Mouse (Mus musculus) MEL (cell line): Measurements from ENCODE around the gene Usp42. TPM values are rescaled to one million over a fixed set of nuclear protein-coding genes. Genes with fewer than 3 reads are reported as not detected.
A peak's percentile ranks its signal among the peaks of the same experiment; 100 is the strongest.

Experiments used
- DNase-seq: peaks from one replicate; pipeline ENCODE4 v3.0.0; 2011; ENCODE audit warnings: low read depth, low spot score
- H3K27ac ChIP-seq: 2 replicates; pipeline ENCODE4 v1.5.1; 2012; ENCODE audit warnings: low read depth, mild to moderate bottlenecking, control low read depth, low read length, moderate library complexity; ENCODE audit not compliant: control insufficient read depth
- H3K27me3 ChIP-seq, 2 experiments: fragments of 150-350 bp in 1 of 2; sonication (generic) in 1 of 2; 2 replicates each; pipeline ENCODE4 v1.6.1; 2012; ENCODE audit warnings: low read length in 2 of 2, mild to moderate bottlenecking in 2 of 2, improper control_type of control experiment in 1 of 2, moderate library complexity in 1 of 2; ENCODE audit not compliant: insufficient read depth in 2 of 2, control insufficient read depth in 1 of 2
- H3K36me3 ChIP-seq, 2 experiments: 2 replicates each; pipeline ENCODE4 v1.6.1; 2012 to 2014; ENCODE audit warnings: low read length in 2 of 2, improper control_type of control experiment in 1 of 2, inconsistent platforms in 1 of 2, mild to moderate bottlenecking in 1 of 2; ENCODE audit not compliant: insufficient read depth in 2 of 2, control insufficient read depth in 1 of 2
- H3K4me1 ChIP-seq, 2 experiments: fragments of 150-350 bp in 1 of 2; sonication (generic) in 1 of 2; 2 replicates each; pipeline ENCODE4 v1.6.1; 2012; ENCODE audit warnings: low read length in 2 of 2, improper control_type of control experiment in 1 of 2, mild to moderate bottlenecking in 1 of 2; ENCODE audit not compliant: insufficient read depth in 2 of 2, control insufficient read depth in 1 of 2
- H3K4me3 ChIP-seq, 2 experiments: fragments of 150-350 bp in 1 of 2; sonication (generic) in 1 of 2; 2 replicates each; pipeline ENCODE4 v1.5.1; 2012; ENCODE audit warnings: low read depth in 2 of 2, low read length in 2 of 2, mild to moderate bottlenecking in 2 of 2, moderate library complexity in 2 of 2, control low read depth in 1 of 2, improper control_type of control experiment in 1 of 2; ENCODE audit not compliant: control insufficient read depth in 1 of 2, insufficient read depth in 1 of 2
- H3K79me2 ChIP-seq: 2 replicates; pipeline ENCODE4 v1.6.1; 2012; ENCODE audit warnings: mild to moderate bottlenecking, low read length, moderate library complexity; ENCODE audit not compliant: control insufficient read depth, poor library complexity, insufficient read depth
- H3K9ac ChIP-seq: 2 replicates; pipeline ENCODE4 v1.6.1; 2012; ENCODE audit warnings: low read depth, mild to moderate bottlenecking, control low read depth, low read length, moderate library complexity; ENCODE audit not compliant: control insufficient read depth, poor library complexity, severe bottlenecking
- H3K9me3 ChIP-seq: fragments of 150-350 bp; sonication (generic); replicated peaks from 2 replicates; pipeline ENCODE4 v1.6.1; 2012; ENCODE audit warnings: mild to moderate bottlenecking, low read length, improper control_type of control experiment, moderate library complexity; ENCODE audit not compliant: insufficient read depth
- BHLHE40 ChIP-seq: IDR thresholded peaks from 2 replicates; pipeline ENCODE4 v1.6.1; 2012; ENCODE audit warnings: low read depth, mild to moderate bottlenecking, inconsistent platforms, low read length, improper control_type of control experiment, borderline replicate concordance
- CHD1 ChIP-seq: IDR thresholded peaks from 2 replicates; pipeline ENCODE4 v1.6.1; 2012; ENCODE audit warnings: low read depth, mild to moderate bottlenecking, inconsistent platforms, low read length, improper control_type of control experiment
- CHD2 ChIP-seq: IDR thresholded peaks from 2 replicates; pipeline ENCODE4 v1.6.1; 2011; ENCODE audit warnings: low read length, improper control_type of control experiment
- CTCF ChIP-seq, 3 experiments: IDR thresholded peaks in 2 of 3; conservative IDR thresholded peaks in 1 of 3; 2 replicates each; pipeline ENCODE4 v1.5.1; 2011 to 2012; ENCODE audit warnings: low read length in 3 of 3, low read depth in 2 of 3, mild to moderate bottlenecking in 2 of 3, improper control_type of control experiment in 1 of 3, inconsistent platforms in 1 of 3, mixed read lengths in 1 of 3, moderate library complexity in 1 of 3; ENCODE audit not compliant: control insufficient read depth in 1 of 3, insufficient read depth in 1 of 3, poor library complexity in 1 of 3, severe bottlenecking in 1 of 3
- E2F4 ChIP-seq: IDR thresholded peaks from 2 replicates; pipeline ENCODE4 v1.6.1; 2011; ENCODE audit warnings: low read depth, low read length, improper control_type of control experiment, borderline replicate concordance
- ELF1 ChIP-seq: IDR thresholded peaks from 2 replicates; pipeline ENCODE4 v1.6.1; 2014; ENCODE audit warnings: low read depth, mild to moderate bottlenecking, inconsistent platforms, low read length, improper control_type of control experiment, moderate library complexity
- EP300 ChIP-seq, 2 experiments: IDR thresholded peaks; 2 replicates each; pipeline ENCODE4 v1.6.1; 2011; ENCODE audit warnings: improper control_type of control experiment in 2 of 2, low read length in 2 of 2, low read depth in 1 of 2, mild to moderate bottlenecking in 1 of 2
- GABPA ChIP-seq: IDR thresholded peaks from 2 replicates; pipeline ENCODE4 v1.6.1; 2012; ENCODE audit warnings: low read depth, mild to moderate bottlenecking, inconsistent platforms, low read length, improper control_type of control experiment, moderate library complexity
- HCFC1 ChIP-seq: IDR thresholded peaks from 2 replicates; pipeline ENCODE4 v1.6.1; 2012; ENCODE audit warnings: low read depth, mild to moderate bottlenecking, inconsistent platforms, low read length, improper control_type of control experiment, moderate library complexity
- JUND ChIP-seq: IDR thresholded peaks from 2 replicates; pipeline ENCODE4 v1.6.1; 2011; ENCODE audit warnings: low read depth, mild to moderate bottlenecking, improper control_type of control experiment, low read length
- KAT2A ChIP-seq: conservative IDR thresholded peaks from 2 replicates; pipeline ENCODE4 v1.6.1; 2012; ENCODE audit warnings: low read depth, low read length, improper control_type of control experiment, inconsistent platforms
- MAFK ChIP-seq: IDR thresholded peaks from 2 replicates; pipeline ENCODE4 v1.6.1; 2011; ENCODE audit warnings: low read depth, mild to moderate bottlenecking, low read length, improper control_type of control experiment, borderline replicate concordance
- MAX ChIP-seq: IDR thresholded peaks from 2 replicates; pipeline ENCODE4 v1.6.1; 2011; ENCODE audit warnings: low read length, improper control_type of control experiment
- MAZ ChIP-seq: IDR thresholded peaks from 2 replicates; pipeline ENCODE4 v1.6.1; 2012; ENCODE audit warnings: low read depth, mild to moderate bottlenecking, inconsistent platforms, low read length, improper control_type of control experiment
- MEF2A ChIP-seq: IDR thresholded peaks from 2 replicates; pipeline ENCODE4 v1.6.1; 2014; ENCODE audit warnings: low read depth, mild to moderate bottlenecking, inconsistent platforms, low read length, improper control_type of control experiment; ENCODE audit not compliant: poor library complexity, insufficient replicate concordance, severe bottlenecking; ENCODE audit errors: extremely low read depth
- MXI1 ChIP-seq: IDR thresholded peaks from 2 replicates; pipeline ENCODE4 v1.6.1; 2011; ENCODE audit warnings: mild to moderate bottlenecking, low read depth, low read length, improper control_type of control experiment
- MYB ChIP-seq: IDR thresholded peaks from 2 replicates; pipeline ENCODE4 v1.6.1; 2011; ENCODE audit warnings: mild to moderate bottlenecking, low read depth, low read length, improper control_type of control experiment
- MYC ChIP-seq: IDR thresholded peaks from 2 replicates; pipeline ENCODE4 v1.6.1; 2011; ENCODE audit warnings: low read depth, mild to moderate bottlenecking, low read length, improper control_type of control experiment, moderate library complexity
- NELFE ChIP-seq: IDR thresholded peaks from 2 replicates; pipeline ENCODE4 v1.6.1; 2011; ENCODE audit warnings: low read depth, low read length, improper control_type of control experiment
- NRF1 ChIP-seq: IDR thresholded peaks from 2 replicates; pipeline ENCODE4 v1.6.1; 2014; ENCODE audit warnings: low read depth, mild to moderate bottlenecking, inconsistent platforms, low read length, improper control_type of control experiment, moderate library complexity; ENCODE audit not compliant: poor library complexity, insufficient read depth, severe bottlenecking
- POLR2A ChIP-seq, 2 experiments: IDR thresholded peaks; 2 replicates each; pipeline ENCODE4 v1.6.1; 2011 to 2012; ENCODE audit warnings: low read length in 2 of 2, mild to moderate bottlenecking in 2 of 2, control low read depth in 1 of 2, improper control_type of control experiment in 1 of 2, low read depth in 1 of 2, moderate library complexity in 1 of 2; ENCODE audit not compliant: control insufficient read depth in 1 of 2, insufficient read depth in 1 of 2, poor library complexity in 1 of 2
- POLR2AphosphoS2 ChIP-seq: IDR thresholded peaks from 2 replicates; pipeline ENCODE4 v1.6.1; 2011; ENCODE audit warnings: low read length, improper control_type of control experiment
- POLR2AphosphoS5 ChIP-seq: IDR thresholded peaks from 2 replicates; pipeline ENCODE4 v1.6.1; 2012; ENCODE audit warnings: low read depth, borderline replicate concordance, mild to moderate bottlenecking, inconsistent platforms, low read length, moderate library complexity, mixed read lengths
- RAD21 ChIP-seq: IDR thresholded peaks from 2 replicates; pipeline ENCODE4 v1.6.1; 2011; ENCODE audit warnings: mild to moderate bottlenecking, low read depth, low read length, improper control_type of control experiment
- RCOR1 ChIP-seq: IDR thresholded peaks from 2 replicates; pipeline ENCODE4 v1.6.1; 2012; ENCODE audit warnings: low read depth, mild to moderate bottlenecking, inconsistent platforms, low read length, improper control_type of control experiment
- SIN3A ChIP-seq: IDR thresholded peaks from 2 replicates; pipeline ENCODE4 v1.6.1; 2012; ENCODE audit warnings: low read length, improper control_type of control experiment, inconsistent platforms
- TAL1 ChIP-seq: IDR thresholded peaks from 2 replicates; pipeline ENCODE4 v1.6.1; 2012; ENCODE audit warnings: mild to moderate bottlenecking, inconsistent platforms, low read length, moderate library complexity, mixed read lengths
- TBP ChIP-seq: IDR thresholded peaks from 2 replicates; pipeline ENCODE4 v1.8.0; 2011; ENCODE audit warnings: low read depth, low read length, improper control_type of control experiment
- TCF12 ChIP-seq: IDR thresholded peaks from 2 replicates; pipeline ENCODE4 v1.6.1; 2014; ENCODE audit warnings: low read depth, mild to moderate bottlenecking, inconsistent platforms, low read length, improper control_type of control experiment, moderate library complexity
- UBTF ChIP-seq: IDR thresholded peaks from 2 replicates; pipeline ENCODE4 v1.6.1; 2012; ENCODE audit warnings: low read depth, mild to moderate bottlenecking, inconsistent platforms, low read length, improper control_type of control experiment, moderate library complexity, borderline replicate concordance; ENCODE audit not compliant: insufficient read depth
- USF1 ChIP-seq: IDR thresholded peaks from 2 replicates; pipeline ENCODE4 v1.6.1; 2014; ENCODE audit warnings: low read depth, mild to moderate bottlenecking, inconsistent platforms, low read length, improper control_type of control experiment, moderate library complexity
- USF2 ChIP-seq, 2 experiments: IDR thresholded peaks; 2 replicates each; pipeline ENCODE4 v1.6.1; 2011 to 2012; ENCODE audit warnings: improper control_type of control experiment in 2 of 2, low read length in 2 of 2, borderline replicate concordance in 1 of 2, inconsistent platforms in 1 of 2, low read depth in 1 of 2, mild to moderate bottlenecking in 1 of 2; ENCODE audit not compliant: insufficient read depth in 1 of 2
- ZC3H11A ChIP-seq: IDR thresholded peaks from 2 replicates; pipeline ENCODE4 v1.6.1; 2012; ENCODE audit warnings: low read depth, mild to moderate bottlenecking, inconsistent platforms, low read length, improper control_type of control experiment
- ZKSCAN1 ChIP-seq: IDR thresholded peaks from 2 replicates; pipeline ENCODE4 v1.6.1; 2012; ENCODE audit warnings: low read depth, mild to moderate bottlenecking, inconsistent platforms, low read length, improper control_type of control experiment, moderate library complexity
- ZMIZ1 ChIP-seq: IDR thresholded peaks from 2 replicates; pipeline ENCODE4 v1.6.1; 2012; ENCODE audit warnings: low read depth, mild to moderate bottlenecking, inconsistent platforms, low read length, improper control_type of control experiment, moderate library complexity
- ZNF384 ChIP-seq: IDR thresholded peaks from 2 replicates; pipeline ENCODE4 v1.6.1; 2012; ENCODE audit warnings: low read depth, mild to moderate bottlenecking, inconsistent platforms, low read length, improper control_type of control experiment
- polyA plus RNA-seq, 2 experiments: library from polyadenylated mRNA; stranded (reverse) in 1 of 2; unstranded in 1 of 2; fragments of >175 nt in 1 of 2; fragments of >200 nt in 1 of 2; gene quantifications; 2 replicates each; pipeline versions ENCODE4 v1.2.1 to v1.2.4; 2012; ENCODE audit warnings: low replicate concordance in 2 of 2, low read depth in 1 of 2; ENCODE audit not compliant: insufficient read length in 2 of 2, insufficient read depth in 1 of 2, missing spikeins in 1 of 2
- total RNA-seq: library from RNA; depleted of rRNA; stranded (reverse); fragments of 300-350 nt; gene quantifications from 2 replicates; pipeline ENCODE4 v1.2.3, GENCODE M21; 2012

Usp42 gene
- total and polyA plus RNA-seq, 3 experiments = 8.1 to 18.6 TPM; not detected in 1

GRCm38 (mm10) chr5:143757755-143758443 lies 25.8 kb upstream of the Usp42 start:
- Histone ChIP-seq H3K4me3 (peak overlapping the region; percentile 62 to 80), H3K27me3 (no peaks in the 10 kb centered on the region), H3K36me3 (no peaks in the 10 kb centered on the region; a peak in 1 of 4 replicates), H3K9ac (peak overlapping the region; percentile 67), H3K4me1 (peaks cover 0 to 7% of the 10 kb centered on the region in 2 experiments; a peak in 1 of 4 replicates), H3K27ac (peak overlapping the region; percentile 22), H3K9me3 (no peaks in the 10 kb centered on the region), H3K79me2 (0 out of 2 replicates have a peak, but pooled peaks cover 1% of the 10 kb centered on the region)
- DNase-seq = peak; percentile 88
- no peak for TF ChIP-seq JUND
- TF ChIP-seq POLR2A (IDR thresholded peaks at IDR 0.05; ENCODE audit: control insufficient read depth in 1 of 2, insufficient read depth in 1 of 2, low read depth in 1 of 2, low read length in 2 of 2, poor library complexity in 1 of 2) = peak; percentile 40 to 70; a peak in 2 of 4 replicates
- no peak; the same call in 1 of the 2 replicates for TF ChIP-seq KAT2A
- TF ChIP-seq MYC = peak; percentile 38; the same call in 1 of the 2 replicates
- TF ChIP-seq USF1 = no peak
- TF ChIP-seq ZMIZ1 = no peak
- TF ChIP-seq TAL1 = no peak
- TF ChIP-seq NELFE = no peak; the same call in 1 of the 2 replicates
- TF ChIP-seq TCF12 = no peak
- no peak for TF ChIP-seq MAFK
- TF ChIP-seq GABPA = no peak
- TF ChIP-seq CTCF (IDR thresholded peaks at IDR 0.05 in 2 of 3, conservative IDR thresholded peaks at IDR 0.05 in 1 of 3; ENCODE audit: control insufficient read depth in 1 of 3, insufficient read depth in 1 of 3, low read depth in 2 of 3, low read length in 3 of 3, poor library complexity in 1 of 3, severe bottlenecking in 1 of 3) = no peak
- TF ChIP-seq CHD1 = no peak
- TF ChIP-seq ZNF384 = no peak
- TF ChIP-seq ZC3H11A = no peak
- TF ChIP-seq BHLHE40 = no peak
- peak; percentile 83 for TF ChIP-seq HCFC1
- no peak for TF ChIP-seq TBP
- 0 out of 2 replicates have a peak, but pooled peaks have one; percentile 38 for TF ChIP-seq SIN3A
- no peak for TF ChIP-seq ZKSCAN1
- TF ChIP-seq EP300 (IDR thresholded peaks at IDR 0.05; ENCODE audit: low read depth in 1 of 2, low read length in 2 of 2) = no peak
- TF ChIP-seq MEF2A = no peak
- TF ChIP-seq RCOR1 = no peak
- TF ChIP-seq POLR2AphosphoS2 = no peak
- no peak for TF ChIP-seq CHD2
- TF ChIP-seq RAD21 = no peak
- peak; percentile 61 for TF ChIP-seq NRF1
- TF ChIP-seq MYB = peak; percentile 64
- TF ChIP-seq E2F4 = no peak
- TF ChIP-seq UBTF = no peak
- peak; percentile 78 for TF ChIP-seq ELF1
- no peak for TF ChIP-seq MAZ
- TF ChIP-seq MXI1 = peak; percentile 48; the same call in 1 of the 2 replicates
- no peak for TF ChIP-seq USF2 (IDR thresholded peaks at IDR 0.05; ENCODE audit: borderline replicate concordance in 1 of 2, insufficient read depth in 1 of 2, low read depth in 1 of 2, low read length in 2 of 2)
- no peak for TF ChIP-seq MAX
- TF ChIP-seq POLR2AphosphoS5 = no peak
